ENCODE assay signal across 18 mouse cellular contexts in genomic region chr5:138912711-138913105, GRCm38 (mm10).
DNase-seq lines count a peak whose midpoint lies in the region; ATAC-seq and TF ChIP-seq lines count a peak whose summit lies in the region.
"Had no signal": no experiment of that assay in that cellular context is flagged by ENCODE, and none has a peak within 500 bp of the region (broad histone marks: within the 10 kb centered on the region; RNA-seq: fewer than 3 reads in every experiment).

No protein-coding gene starts in this region.

- DNase-seq in cerebellum, postnatal 14 days: peak; percentile 45 to 68
- DNase-seq in kidney, postnatal 4 days: peak; percentile 31 to 46
- DNase-seq in kidney, adult 18-20 months: no peak
- no peak for DNase-seq in ES-E14 (ENCODE audit: low read depth, low spot score)
- DNase-seq in ovary, adult 18-20 months (ENCODE audit: low spot score): no peak
- DNase-seq in liver, postnatal 0 days: no peak
- DNase-seq: adrenal gland, postnatal 14 days; cerebellum, adult 8-10 months; embryo, embryonic 11 days; gastrocnemius, postnatal 25 days; kidney, postnatal 14 days; lung, adult 2 months; thymus, postnatal 36 days had no signal

- no peaks in the 10 kb centered on the region; the same call in 1 of the 2 replicates for H3K36me3 ChIP-seq in ES-E14 (ENCODE audit: control insufficient read depth, insufficient read depth, low read length, poor library complexity, severe bottlenecking)
- H3K36me3 ChIP-seq in forebrain, embryonic 15.5 days: no peaks in the 10 kb centered on the region
- H3K36me3 ChIP-seq in liver, postnatal 0 days (replicated peaks; ENCODE audit: insufficient read depth, low read length): no peaks in the 10 kb centered on the region
- H3K36me3 ChIP-seq: neural tube, embryonic 13.5 days had no signal

- no peak for TF ChIP-seq CTCF in liver, postnatal 0 days (IDR thresholded peaks at IDR 0.05; ENCODE audit: low read depth)

- H3K9me3 ChIP-seq in ES-E14 (ENCODE audit: control insufficient read depth, insufficient read depth, low read depth, low read length): no peaks in the 10 kb centered on the region
- no peaks in the 10 kb centered on the region for H3K9me3 ChIP-seq in forebrain, embryonic 15.5 days
- no peaks in the 10 kb centered on the region for H3K9me3 ChIP-seq in liver, postnatal 0 days (ENCODE audit: low read length)
- H3K9me3 ChIP-seq: neural tube, embryonic 13.5 days had no signal

- 27% methylated on average over 7 of the region's 7 CpGs for WGBS in forebrain, embryonic 15.5 days
- WGBS in liver, postnatal 0 days (ENCODE audit: insufficient replicate concordance): 76% methylated on average over 7 of the region's 7 CpGs

- ATAC-seq in cerebellum, adult (ENCODE audit: insufficient number of reproducible peaks, low FRiP score, low TSS enrichment): no peak
- no peak for ATAC-seq in forebrain, embryonic 15.5 days (replicated peaks)
- ATAC-seq in liver, postnatal 0 days: no peak
- ATAC-seq: intestine, postnatal 0 days had no signal

- H3K4me2 ChIP-seq in forebrain, embryonic 15.5 days (replicated peaks): no peak overlapping the region
- H3K4me2 ChIP-seq in liver, postnatal 0 days (ENCODE audit: low read depth, low read length): no peak overlapping the region
- H3K4me2 ChIP-seq: hindbrain, embryonic 14.5 days; neural tube, embryonic 13.5 days had no signal

- in situ Hi-C loops in ES-E14 (cut with MboI; ENCODE audit: low sequenced_read_pairs in 2 of 2, unreplicated experiment in 2 of 2): no loop called here

- H3K4me3 ChIP-seq in ES-E14 (ENCODE audit: insufficient read depth in 1 of 2, low read depth in 1 of 2, low read length in 2 of 2, poor library complexity in 1 of 2, severe bottlenecking in 1 of 2): no peak overlapping the region
- H3K4me3 ChIP-seq in forebrain, embryonic 15.5 days: no peak overlapping the region
- no peak overlapping the region for H3K4me3 ChIP-seq in liver, postnatal 0 days (ENCODE audit: low read depth, low read length)
- H3K4me3 ChIP-seq: neural tube, embryonic 13.5 days had no signal

- TF ChIP-seq EP300 in liver, postnatal 0 days (IDR thresholded peaks at IDR 0.05; ENCODE audit: low read depth): no peak

- peak overlapping the region; percentile 55; the same call in 1 of the 2 replicates for H3K27ac ChIP-seq in ES-E14 (ENCODE audit: insufficient read depth, low read depth, low read length, poor library complexity, severe bottlenecking)
- H3K27ac ChIP-seq in forebrain, embryonic 15.5 days (replicated peaks): peak overlapping the region; percentile 59
- H3K27ac ChIP-seq in liver, postnatal 0 days (ENCODE audit: low read depth): no peak overlapping the region
- H3K27ac ChIP-seq: hindbrain, embryonic 14.5 days; neural tube, embryonic 13.5 days had no signal

- H3K9ac ChIP-seq in ES-E14 (ENCODE audit: insufficient read depth, low read depth, low read length, poor library complexity, severe bottlenecking): no peak overlapping the region
- no peak overlapping the region for H3K9ac ChIP-seq in forebrain, embryonic 15.5 days (replicated peaks)
- no peak overlapping the region for H3K9ac ChIP-seq in liver, postnatal 0 days (replicated peaks)
- H3K9ac ChIP-seq: hindbrain, embryonic 14.5 days; neural tube, embryonic 13.5 days had no signal

- peaks cover 0 to 20% of the 10 kb centered on the region in 2 experiments; a peak in 2 of 4 replicates for H3K4me1 ChIP-seq in ES-E14 (ENCODE audit: control insufficient read depth in 2 of 2, insufficient read depth in 2 of 2, low read length in 2 of 2, poor library complexity in 1 of 2)
- H3K4me1 ChIP-seq in forebrain, embryonic 15.5 days: peaks cover 19% of the 10 kb centered on the region
- peaks cover 5% of the 10 kb centered on the region; the same call in 1 of the 2 replicates for H3K4me1 ChIP-seq in liver, postnatal 0 days (ENCODE audit: insufficient read depth)

- no peaks in the 10 kb centered on the region for H3K27me3 ChIP-seq in forebrain, embryonic 15.5 days
- H3K27me3 ChIP-seq in liver, postnatal 0 days (ENCODE audit: insufficient read depth, low read length): no peaks in the 10 kb centered on the region
- H3K27me3 ChIP-seq: neural tube, embryonic 13.5 days had no signal

TF ChIP-seq in ES-E14, 5 proteins besides CTCF, POLR2A, EP300 and RAD21:
- no peak for TF ChIP-seq MAFK (IDR thresholded peaks at IDR 0.05; ENCODE audit: insufficient read depth, low read depth, low read length)
- TF ChIP-seq CHD2 (IDR thresholded peaks at IDR 0.05; ENCODE audit: low read depth, low read length): no peak
- no peak for TF ChIP-seq ZC3H11A (IDR thresholded peaks at IDR 0.05; ENCODE audit: borderline replicate concordance, low read depth, low read length)
- no peak for TF ChIP-seq HCFC1 (IDR thresholded peaks at IDR 0.05; ENCODE audit: borderline replicate concordance, insufficient read depth, low read length)
- no peak for TF ChIP-seq ZNF384 (IDR thresholded peaks at IDR 0.05; ENCODE audit: low read depth, low read length)
TF ChIP-seq in ES-E14: peak in this region for 0.

Comparison
In these comparisons a context has a peak if more than half of its experiments do, and no peak if none do; other contexts are left out.
1. DNase-seq: peak in cerebellum, postnatal 14 days (2 of 2) and kidney, postnatal 4 days (2 of 2); none in kidney, adult 18-20 months (single experiment), ES-E14 (single experiment), ovary, adult 18-20 months (single experiment) and liver, postnatal 0 days (single experiment).